Mouse (Mus musculus): ENCODE measurements around the gene Ccdc93.
A peak's percentile ranks its signal among the peaks of the same experiment; 100 is the strongest.

Gene Ccdc93

GRCm38 (mm10) chr1:121447216-121447615 is 16.4 kb downstream of the Ccdc93 start:
- DNase-seq (ENCODE audit: extremely low spot score, low spot score) = no peak

GRCm38 (mm10) chr1:121448166-121448565 is 17.3 kb downstream of the Ccdc93 start:
- DNase-seq (ENCODE audit: extremely low spot score, low spot score) = no peak

- DNase-seq (ENCODE audit: extremely low spot score, low spot score) = no peak
Observed at GRCm38 (mm10) chr1:121451009-121451408, 20.2 kb downstream of the Ccdc93 start.

- no peak for DNase-seq (ENCODE audit: extremely low spot score, low spot score)
Observed at GRCm38 (mm10) chr1:121452498-121452897, 21.6 kb downstream of the Ccdc93 start.

- no peak for DNase-seq (ENCODE audit: extremely low spot score, low spot score)
Observed at GRCm38 (mm10) chr1:121453053-121453452, 22.2 kb downstream of the Ccdc93 start.

GRCm38 (mm10) chr1:121454951-121455350 is 24.1 kb downstream of the Ccdc93 start:
- no peak for DNase-seq (ENCODE audit: extremely low spot score, low spot score)

GRCm38 (mm10) chr1:121460077-121460476 is 29.2 kb downstream of the Ccdc93 start:
- DNase-seq (ENCODE audit: extremely low spot score, low spot score) = no peak

GRCm38 (mm10) chr1:121461895-121462294 is 31.0 kb downstream of the Ccdc93 start:
- no peak for DNase-seq (ENCODE audit: extremely low spot score, low spot score)

GRCm38 (mm10) chr1:121462643-121463042 is 31.8 kb downstream of the Ccdc93 start:
- no peak for DNase-seq (ENCODE audit: extremely low spot score, low spot score)

- no peak for DNase-seq (ENCODE audit: extremely low spot score, low spot score)
Observed at GRCm38 (mm10) chr1:121463806-121464205, 33.0 kb downstream of the Ccdc93 start.

- no peak for DNase-seq (ENCODE audit: extremely low spot score, low spot score)
Observed at GRCm38 (mm10) chr1:121466276-121466675, 35.4 kb downstream of the Ccdc93 start.

- DNase-seq (ENCODE audit: extremely low spot score, low spot score) = no peak
Observed at GRCm38 (mm10) chr1:121468271-121468670, 37.4 kb downstream of the Ccdc93 start.

GRCm38 (mm10) chr1:121471503-121471902 is 40.7 kb downstream of the Ccdc93 start:
- no peak for DNase-seq (ENCODE audit: extremely low spot score, low spot score)

GRCm38 (mm10) chr1:121477716-121478115 is 46.9 kb downstream of the Ccdc93 start:
- DNase-seq (ENCODE audit: extremely low spot score, low spot score) = no peak

GRCm38 (mm10) chr1:121478284-121478980 is 47.6 kb downstream of the Ccdc93 start:
- DNase-seq (ENCODE audit: extremely low spot score, low spot score) = no peak

GRCm38 (mm10) chr1:121479403-121479802 is 48.6 kb downstream of the Ccdc93 start:
- DNase-seq (ENCODE audit: extremely low spot score, low spot score) = no peak

- no peak for DNase-seq (ENCODE audit: extremely low spot score, low spot score)
Observed at GRCm38 (mm10) chr1:121483091-121483490, 52.2 kb downstream of the Ccdc93 start.

GRCm38 (mm10) chr1:121486803-121487202 is 56.0 kb downstream of the Ccdc93 start:
- no peak for DNase-seq (ENCODE audit: extremely low spot score, low spot score)

- DNase-seq (ENCODE audit: extremely low spot score, low spot score) = peak; percentile 22
Observed at GRCm38 (mm10) chr1:121490241-121490640, 59.4 kb downstream of the Ccdc93 start.

GRCm38 (mm10) chr1:121497093-121497492 is 66.2 kb downstream of the Ccdc93 start:
- DNase-seq (ENCODE audit: extremely low spot score, low spot score) = no peak

- DNase-seq (ENCODE audit: extremely low spot score, low spot score) = no peak
Observed at GRCm38 (mm10) chr1:121508729-121509128, 77.9 kb downstream of the Ccdc93 start.

GRCm38 (mm10) chr1:121510420-121511140 is 79.7 kb downstream of the Ccdc93 start:
- no peak for DNase-seq (ENCODE audit: extremely low spot score, low spot score)

- no peak for DNase-seq (ENCODE audit: extremely low spot score, low spot score)
Observed at GRCm38 (mm10) chr1:121511186-121511585, 80.3 kb downstream of the Ccdc93 start.

All from neural tube, embryonic 10.5 days (tissue).